Mouse (Mus musculus) liver, embryonic 14.5 days (tissue): ENCODE data around the gene Chrna5. TPM values are rescaled to one million over a fixed set of nuclear protein-coding genes. Genes with fewer than 3 reads are reported as not detected.
A peak's percentile ranks its signal among the peaks of the same experiment; 100 is the strongest.

Experiments used
- ATAC-seq: fragments of 200-750 bp; cut with Nextera tagmentation; 2 replicates; pipeline ENCODE4 v1.8.0; 2017; ENCODE audit warnings: moderate number of reproducible peaks, mild to moderate bottlenecking, moderate library complexity; ENCODE audit not compliant: insufficient read depth
- DNase-seq, 3 experiments: peaks; one replicate each; pipeline ENCODE4 v3.0.0-alpha.2; 2012 to 2013; ENCODE audit warnings: low read depth in 3 of 3, low spot score in 3 of 3
- H3K27ac ChIP-seq: fragments of 300-500 bp; sonication (generic); 2 replicates; pipeline ENCODE4 v1.5.1; 2014; ENCODE audit warnings: moderate library complexity, mild to moderate bottlenecking, control low read depth, inconsistent platforms
- H3K27me3 ChIP-seq: fragments of 300-500 bp; sonication (generic); 2 replicates; pipeline ENCODE4 v1.6.1; 2014; ENCODE audit warnings: mild to moderate bottlenecking, low read length, moderate library complexity; ENCODE audit not compliant: control insufficient read depth, insufficient read depth
- H3K36me3 ChIP-seq: fragments of 300-500 bp; sonication (generic); replicated peaks from 2 replicates; pipeline ENCODE4 v1.6.1; 2014; ENCODE audit warnings: low read depth; ENCODE audit not compliant: control insufficient read depth, insufficient read depth
- H3K4me1 ChIP-seq, 2 experiments: fragments of 200-500 bp in 1 of 2; fragments of 300-500 bp in 1 of 2; sonication (generic) in 1 of 2; replicated peaks; 2 replicates each; pipeline ENCODE4 v1.6.1; 2012 to 2014; ENCODE audit warnings: antibody characterized with exemption in 1 of 2, inconsistent platforms in 1 of 2, low read length in 1 of 2; ENCODE audit not compliant: control insufficient read depth in 2 of 2, insufficient read depth in 2 of 2
- H3K4me2 ChIP-seq: fragments of 300-500 bp; sonication (generic); 2 replicates; pipeline ENCODE4 v1.6.1; 2014; ENCODE audit warnings: low read depth, mild to moderate bottlenecking, control low read depth, moderate library complexity
- H3K4me3 ChIP-seq, 2 experiments: fragments of 200-500 bp in 1 of 2; fragments of 300-500 bp in 1 of 2; sonication (generic) in 1 of 2; 2 replicates each; pipeline ENCODE4 v1.5.1; 2012 to 2014; ENCODE audit warnings: low read depth in 2 of 2, low read length in 2 of 2, mild to moderate bottlenecking in 2 of 2, control low read depth in 1 of 2, inconsistent platforms in 1 of 2, moderate library complexity in 1 of 2; ENCODE audit not compliant: insufficient read depth in 1 of 2
- H3K9ac ChIP-seq: fragments of 300-500 bp; sonication (generic); replicated peaks from 2 replicates; pipeline ENCODE4 v1.6.1; 2014; ENCODE audit warnings: mild to moderate bottlenecking, control low read depth, moderate library complexity
- H3K9me3 ChIP-seq: fragments of 300-500 bp; sonication (generic); 2 replicates; pipeline ENCODE4 v1.6.1; 2016; ENCODE audit warnings: low read length, mixed read lengths; ENCODE audit not compliant: control insufficient read depth
- CTCF ChIP-seq: IDR thresholded peaks from 2 replicates; pipeline ENCODE4 v1.5.1; 2016; ENCODE audit warnings: antibody characterized with exemption, low read depth, control low read depth
- EP300 ChIP-seq: IDR thresholded peaks from 2 replicates; pipeline ENCODE4 v1.6.1; 2016; ENCODE audit warnings: antibody characterized with exemption, low read depth
- WGBS: fragments of 180-500 bp; shearing (Covaris S2); extraction: QIAGEN DNeasy Blood & Tissue Kit; methylation state at CpG from one replicate; pipeline ENCODE4 v1.1.7; 2014; ENCODE audit not compliant: insufficient replicate concordance; 5-methylcytosine and 5-hydroxymethylcytosine counted together
- polyA plus RNA-seq, 2 experiments: library from polyadenylated mRNA; depleted of rRNA in 1 of 2; stranded (reverse) in 1 of 2; unstranded in 1 of 2; fragments of >200 nt; fragmentation: Nextera tagmentation in 1 of 2; extraction: Ambion mirVana in 1 of 2; gene quantifications; 2 replicates each; pipeline versions ENCODE4 v1.2.1 to v1.2.3; 2012 to 2014

Gene Chrna5
- polyA plus RNA-seq, 2 experiments = 0.02 to 0.05 TPM

GRCm38 (mm10) chr9:54963669-54964068 lies 17.0 kb upstream of the Chrna5 start:
- TF ChIP-seq EP300 (no peak), CTCF (no peak)
- H3K4me1 ChIP-seq = no peaks in the 10 kb centered on the region
- no peak for DNase-seq

GRCm38 (mm10) chr9:54969972-54970637 lies 10.6 kb upstream of the Chrna5 start:
- no peaks in the 10 kb centered on the region for H3K27me3 ChIP-seq
- no peak for TF ChIP-seq CTCF
- no peaks in the 10 kb centered on the region for H3K36me3 ChIP-seq
- ATAC-seq (no peak), DNase-seq (no peak)
- H3K4me3 ChIP-seq = no peak overlapping the region
- no peak overlapping the region for H3K4me2 ChIP-seq
- 21% methylated on average over 8 of the region's 8 CpGs for WGBS
- H3K9ac ChIP-seq = no peak overlapping the region
- H3K27ac ChIP-seq = no peak overlapping the region
- no peaks in the 10 kb centered on the region for H3K4me1 ChIP-seq
- H3K9me3 ChIP-seq = no peaks in the 10 kb centered on the region

More at GRCm38 (mm10) chr9:54963669-54964068, 17.0 kb upstream of the Chrna5 start:
- peaks cover 2% of the 10 kb centered on the region; the same call in 1 of the 2 replicates for H3K36me3 ChIP-seq
- no peak overlapping the region for H3K27ac ChIP-seq
- no peaks in the 10 kb centered on the region for H3K27me3 ChIP-seq
- H3K4me2 ChIP-seq = no peak overlapping the region
- H3K4me3 ChIP-seq = no peak overlapping the region
- H3K9ac ChIP-seq = no peak overlapping the region
- no peaks in the 10 kb centered on the region for H3K9me3 ChIP-seq
- ATAC-seq = no peak

- no peak for ATAC-seq
- Histone ChIP-seq H3K4me1 (no peaks in the 10 kb centered on the region), H3K36me3 (no peaks in the 10 kb centered on the region), H3K4me2 (peak overlapping the region; percentile 61), H3K9ac (no peak overlapping the region), H3K4me3 (peak overlapping the region; percentile 30 to 55), H3K27me3 (peaks cover 39% of the 10 kb centered on the region), H3K9me3 (no peaks in the 10 kb centered on the region), H3K27ac (no peak overlapping the region)
- 2% methylated on average over 78 of the region's 85 CpGs for WGBS
- TF ChIP-seq EP300 (no peak), CTCF (no peak)
- DNase-seq = peak in 2 of 3 experiments; percentile 3 to 11
These were observed 861 bp downstream of the Chrna5 start for GRCm38 (mm10) chr9:54981291-54982191.

GRCm38 (mm10) chr9:54982401-54982800 lies 1.7 kb downstream of the Chrna5 start:
- ATAC-seq (no peak), DNase-seq (no peak)
- Histone ChIP-seq H3K27ac (no peak overlapping the region), H3K4me3 (no peak overlapping the region), H3K9ac (no peak overlapping the region), H3K27me3 (peaks cover 39% of the 10 kb centered on the region), H3K36me3 (no peaks in the 10 kb centered on the region), H3K9me3 (no peaks in the 10 kb centered on the region), H3K4me2 (no peak overlapping the region), H3K4me1 (no peaks in the 10 kb centered on the region)
- WGBS = 9% methylated on average over 7 of the region's 7 CpGs
- TF ChIP-seq CTCF (no peak), EP300 (no peak)

GRCm38 (mm10) chr9:54990362-54990761 lies 9.7 kb downstream of the Chrna5 start:
- TF ChIP-seq CTCF = no peak
- TF ChIP-seq EP300 = no peak
- no peaks in the 10 kb centered on the region for H3K9me3 ChIP-seq
- no peaks in the 10 kb centered on the region for H3K36me3 ChIP-seq
- no peak overlapping the region for H3K4me3 ChIP-seq
- DNase-seq (no peak), ATAC-seq (no peak)
- peaks cover 0 to 1% of the 10 kb centered on the region in 2 experiments; a peak in 1 of 4 replicates for H3K4me1 ChIP-seq
- no peaks in the 10 kb centered on the region; the same call in 1 of the 2 replicates for H3K27me3 ChIP-seq
- H3K4me2 ChIP-seq = no peak overlapping the region
- no peak overlapping the region for H3K27ac ChIP-seq
- WGBS = 44% methylated on average over 3 of the region's 3 CpGs
- H3K9ac ChIP-seq = no peak overlapping the region
